Mouse (Mus musculus) hindbrain, embryonic 14.5 days (tissue): ENCODE results near the gene Dusp1. TPM values are rescaled to one million over a fixed set of nuclear protein-coding genes. Genes with fewer than 3 reads are reported as not detected.

Experiments used
- ATAC-seq: fragments of 200-750 bp; cut with Nextera tagmentation; 2 replicates; pipeline ENCODE4 v1.8.0; 2017; ENCODE audit warnings: moderate number of reproducible peaks, mild to moderate bottlenecking, moderate TSS enrichment, moderate library complexity; ENCODE audit not compliant: low FRiP score
- DNase-seq: peaks from one replicate; pipeline ENCODE4 v3.0.0-alpha.2; 2015; ENCODE audit warnings: low spot score
- H3K27ac ChIP-seq: fragments of 300-500 bp; sonication (generic); 2 replicates; pipeline ENCODE4 v1.5.1; 2014; ENCODE audit warnings: mild to moderate bottlenecking, moderate library complexity
- H3K27me3 ChIP-seq: fragments of 300-500 bp; sonication (generic); 2 replicates; pipeline ENCODE4 v1.6.1; 2014; ENCODE audit warnings: mild to moderate bottlenecking, low read length, mixed read lengths; ENCODE audit not compliant: control insufficient read depth, insufficient read depth
- H3K36me3 ChIP-seq: fragments of 300-500 bp; sonication (generic); replicated peaks from 2 replicates; pipeline ENCODE4 v1.6.1; 2014; ENCODE audit not compliant: control insufficient read depth, insufficient read depth
- H3K4me1 ChIP-seq: fragments of 300-500 bp; sonication (generic); replicated peaks from 2 replicates; pipeline ENCODE4 v1.6.1; 2014; ENCODE audit warnings: antibody characterized with exemption, low read length, mixed read lengths; ENCODE audit not compliant: control insufficient read depth, insufficient read depth
- H3K4me2 ChIP-seq: fragments of 300-500 bp; sonication (generic); replicated peaks from 2 replicates; pipeline ENCODE4 v1.6.1; 2014; ENCODE audit warnings: mild to moderate bottlenecking, moderate library complexity
- H3K4me3 ChIP-seq: fragments of 300-500 bp; sonication (generic); replicated peaks from 2 replicates; pipeline ENCODE4 v1.5.1; 2014; ENCODE audit warnings: mild to moderate bottlenecking, low read length
- H3K9ac ChIP-seq: fragments of 300-500 bp; sonication (generic); 2 replicates; pipeline ENCODE4 v1.6.1; 2014
- H3K9me3 ChIP-seq: fragments of 300-500 bp; sonication (generic); 2 replicates; pipeline ENCODE4 v1.6.1; 2016; ENCODE audit warnings: low read length; ENCODE audit not compliant: control insufficient read depth
- WGBS: fragments of 180-500 bp; shearing (Covaris S2); extraction: QIAGEN DNeasy Blood & Tissue Kit; methylation state at CpG from one replicate; pipeline ENCODE4 v1.1.7; 2014; 5-methylcytosine and 5-hydroxymethylcytosine counted together
- polyA plus RNA-seq: library from polyadenylated mRNA; unstranded; fragments of >200 nt; fragmentation: Nextera tagmentation; extraction: Ambion mirVana; gene quantifications from 2 replicates; pipeline ENCODE4 v1.2.1, GENCODE M21; 2014

Gene Dusp1
- polyA plus RNA-seq, 1 experiment from 2014 or later, result 31.6 TPM

GRCm38 (mm10) chr17:26528751-26529150 is 33.2 kb downstream of the Dusp1 start:
- Histone ChIP-seq H3K36me3 (no peaks in the 10 kb centered on the region), H3K9ac (no peak overlapping the region), H3K4me2 (no peak overlapping the region), H3K9me3 (no peaks in the 10 kb centered on the region), H3K4me1 (no peaks in the 10 kb centered on the region), H3K27ac (no peak overlapping the region), H3K4me3 (no peak overlapping the region), H3K27me3 (no peaks in the 10 kb centered on the region)
- DNase-seq (no peak), ATAC-seq (no peak)
- 87% methylated on average over 6 of the region's 6 CpGs for WGBS

- ATAC-seq, result no peak
- WGBS, result 94% methylated on average over 9 of the region's 9 CpGs
Measured at GRCm38 (mm10) chr17:26527291-26527690, 34.6 kb downstream of the Dusp1 start.

DNA sequence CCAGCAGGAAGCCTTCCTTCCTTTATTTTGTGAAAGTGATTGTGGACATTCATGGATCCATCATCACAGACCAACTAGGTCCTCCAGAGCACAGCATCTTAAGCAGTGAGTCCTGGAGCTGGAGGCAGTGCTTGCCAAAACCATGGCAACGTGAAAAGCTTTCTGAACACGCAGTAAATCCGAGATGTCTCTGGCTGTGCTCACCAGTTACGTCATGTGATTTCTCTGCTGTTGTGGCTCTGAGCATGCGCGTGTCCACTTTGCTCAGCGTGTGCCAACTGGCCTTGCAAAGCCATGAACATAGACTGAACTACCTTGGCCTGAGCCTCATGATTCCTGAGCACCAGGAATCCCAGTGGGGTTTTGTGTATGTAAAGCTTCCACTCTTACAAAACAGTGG is 36.6 kb downstream of the Dusp1 start:
- ATAC-seq (no peak), DNase-seq (no peak)
- Histone ChIP-seq H3K4me2 (no peak overlapping the region), H3K27ac (no peak overlapping the region), H3K9me3 (no peaks in the 10 kb centered on the region), H3K36me3 (no peaks in the 10 kb centered on the region), H3K4me1 (no peaks in the 10 kb centered on the region), H3K27me3 (no peaks in the 10 kb centered on the region), H3K4me3 (no peak overlapping the region), H3K9ac (no peak overlapping the region)
- 70% methylated on average over 7 of the region's 7 CpGs for whole genome bisulfite sequencing

More at GRCm38 (mm10) chr17:26527291-26527690, 34.6 kb downstream of the Dusp1 start:
- Histone ChIP-seq H3K9ac (no peak overlapping the region), H3K4me2 (no peak overlapping the region), H3K4me3 (no peak overlapping the region), H3K27me3 (no peaks in the 10 kb centered on the region), H3K36me3 (no peaks in the 10 kb centered on the region), H3K4me1 (no peaks in the 10 kb centered on the region), H3K9me3 (no peaks in the 10 kb centered on the region), H3K27ac (no peak overlapping the region)
- no peak for DNase-seq

DNA sequence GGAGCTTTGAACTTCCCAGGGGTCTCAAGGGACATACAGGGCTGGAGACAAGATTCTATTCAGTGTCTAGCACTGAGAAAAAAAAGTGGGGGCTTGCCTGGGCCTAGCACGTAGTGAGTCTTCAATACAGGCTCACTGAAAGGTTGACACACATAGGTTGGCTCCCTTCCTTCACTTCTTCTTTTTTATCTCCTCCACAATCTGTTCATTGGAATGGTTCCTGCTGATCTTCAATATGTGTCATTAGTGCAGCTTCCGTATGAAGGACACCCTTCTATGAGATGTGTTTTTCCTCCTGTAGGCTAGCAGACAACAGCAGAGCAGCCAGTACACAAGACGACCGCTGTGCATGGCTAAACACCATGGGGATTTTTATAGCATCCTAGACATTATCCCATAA is 37.1 kb downstream of the Dusp1 start:
- WGBS, result 84% methylated on average over 4 of the region's 4 CpGs
- DNase-seq (no peak), ATAC-seq (no peak)
- Histone ChIP-seq H3K4me2 (no peak overlapping the region), H3K36me3 (no peaks in the 10 kb centered on the region), H3K4me1 (no peaks in the 10 kb centered on the region), H3K4me3 (no peak overlapping the region), H3K9ac (no peak overlapping the region), H3K27ac (no peak overlapping the region), H3K9me3 (no peaks in the 10 kb centered on the region), H3K27me3 (no peaks in the 10 kb centered on the region)

- H3K4me2 ChIP-seq, result no peak overlapping the region
- H3K36me3 ChIP-seq, result no peaks in the 10 kb centered on the region
- no peaks in the 10 kb centered on the region for H3K4me1 ChIP-seq
- no peak for DNase-seq
- no peaks in the 10 kb centered on the region for H3K9me3 ChIP-seq
- H3K27me3 ChIP-seq, result no peaks in the 10 kb centered on the region
- H3K9ac ChIP-seq, result no peak overlapping the region
- H3K27ac ChIP-seq, result no peak overlapping the region
- no peak for ATAC-seq
- H3K4me3 ChIP-seq, result no peak overlapping the region
Measured at GRCm38 (mm10) chr17:26524316-26524715, 37.6 kb downstream of the Dusp1 start.

DNA sequence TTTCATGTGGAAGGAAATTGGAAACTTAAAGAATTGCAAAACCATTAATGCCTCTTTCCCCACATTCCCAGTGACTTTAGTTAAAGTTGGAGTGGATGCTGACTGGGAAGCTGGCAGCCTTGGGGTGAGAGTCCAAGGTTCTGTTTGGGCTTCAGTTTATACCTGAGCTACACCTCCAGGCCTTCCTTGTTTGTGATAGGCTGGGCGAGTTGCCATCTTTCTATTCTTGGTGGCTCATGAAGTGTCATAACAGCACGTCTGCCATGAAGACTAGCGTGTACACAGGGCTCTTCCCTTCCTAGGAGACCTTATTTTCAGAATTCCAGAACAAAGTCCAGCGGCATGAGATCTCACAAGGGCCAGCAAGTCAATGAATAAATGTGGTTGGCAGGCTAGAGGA is 39.2 kb downstream of the Dusp1 start:
- H3K9me3 ChIP-seq, result no peaks in the 10 kb centered on the region
- H3K4me2 ChIP-seq, result no peak overlapping the region
- H3K27ac ChIP-seq, result no peak overlapping the region
- no peak overlapping the region for H3K4me3 ChIP-seq
- no peaks in the 10 kb centered on the region for H3K36me3 ChIP-seq
- ATAC-seq, result no peak
- WGBS, result 76% methylated on average over 4 of the region's 4 CpGs
- no peak overlapping the region for H3K9ac ChIP-seq
- no peaks in the 10 kb centered on the region for H3K27me3 ChIP-seq
- no peaks in the 10 kb centered on the region for H3K4me1 ChIP-seq
- no peak for DNase-seq

- WGBS, result 85% methylated on average over 3 of the region's 3 CpGs
- no peaks in the 10 kb centered on the region for H3K27me3 ChIP-seq
- H3K9me3 ChIP-seq, result no peaks in the 10 kb centered on the region
- no peak overlapping the region for H3K4me3 ChIP-seq
- ATAC-seq (no peak), DNase-seq (no peak)
- no peaks in the 10 kb centered on the region for H3K36me3 ChIP-seq
- no peak overlapping the region for H3K27ac ChIP-seq
- no peak overlapping the region for H3K9ac ChIP-seq
- H3K4me2 ChIP-seq, result no peak overlapping the region
- H3K4me1 ChIP-seq, result no peaks in the 10 kb centered on the region
Measured at GRCm38 (mm10) chr17:26518306-26518705, 43.6 kb downstream of the Dusp1 start.

DNA sequence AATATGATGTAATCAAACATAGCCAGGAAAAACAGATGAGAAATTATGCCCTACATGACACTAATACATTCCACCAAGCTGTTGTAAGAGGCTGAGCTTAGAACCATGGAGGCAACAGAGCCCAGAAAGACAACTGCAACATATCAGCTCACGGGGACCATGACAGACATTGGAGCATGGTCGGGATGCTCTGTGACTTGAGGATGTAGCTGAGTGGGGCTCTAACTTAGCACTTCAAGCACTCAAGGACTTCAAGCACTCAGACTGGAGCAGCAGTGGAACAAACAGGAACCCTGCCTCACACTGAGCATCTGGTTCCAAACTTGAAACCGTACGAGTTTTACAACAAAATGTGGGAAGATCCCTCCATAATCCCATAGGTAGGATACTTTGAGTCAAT is 46.3 kb downstream of the Dusp1 start:
- no peaks in the 10 kb centered on the region for H3K9me3 ChIP-seq
- no peak for DNase-seq
- no peak overlapping the region for H3K9ac ChIP-seq
- 93% methylated on average over 4 of the region's 4 CpGs for WGBS
- no peak overlapping the region for H3K27ac ChIP-seq
- H3K4me1 ChIP-seq, result no peaks in the 10 kb centered on the region
- no peak overlapping the region for H3K4me3 ChIP-seq
- H3K36me3 ChIP-seq, result no peaks in the 10 kb centered on the region
- no peak overlapping the region for H3K4me2 ChIP-seq
- no peaks in the 10 kb centered on the region for H3K27me3 ChIP-seq
- no peak for ATAC-seq

DNA sequence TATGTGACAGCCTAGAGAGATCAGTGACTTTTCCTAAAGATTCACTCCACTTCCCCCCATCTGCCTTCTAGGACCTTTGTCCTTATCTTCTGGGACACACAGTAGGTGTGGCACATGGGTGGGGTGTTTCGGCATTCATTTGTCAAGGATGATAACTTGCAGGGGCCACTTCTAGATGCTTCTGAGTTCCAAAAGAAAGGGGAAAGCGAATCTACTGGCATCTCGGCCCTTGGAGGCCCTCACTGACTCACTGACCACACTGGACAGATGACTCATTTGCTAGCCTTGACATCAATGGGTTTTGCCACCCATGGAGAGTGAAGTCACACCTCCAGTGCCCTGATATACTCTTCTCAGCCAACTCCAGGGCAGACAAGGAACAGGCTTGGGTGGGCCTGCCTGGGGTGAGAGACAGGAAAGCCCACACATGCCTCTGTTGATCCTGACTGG is 47.3 kb downstream of the Dusp1 start:
- DNase-seq (no peak), ATAC-seq (no peak)
- H3K4me3 ChIP-seq, result no peak overlapping the region
- H3K9me3 ChIP-seq, result no peaks in the 10 kb centered on the region
- H3K9ac ChIP-seq, result no peak overlapping the region
- no peaks in the 10 kb centered on the region for H3K4me1 ChIP-seq
- H3K27ac ChIP-seq, result no peak overlapping the region
- no peaks in the 10 kb centered on the region for H3K27me3 ChIP-seq
- no peak overlapping the region for H3K4me2 ChIP-seq
- no peaks in the 10 kb centered on the region for H3K36me3 ChIP-seq
- 81% methylated on average over 3 of the region's 3 CpGs for WGBS
